Mouse (Mus musculus): ENCODE data around the gene Ttll5.

Gene Ttll5

GRCm38 (mm10) chr12:85824438-85825264 is at the start of gene Ttll5, which contains the start of gene Erg28:
Ttll5 (plus strand) TSS chr12:85824659.
Erg28 (minus strand) TSS chr12:85824550.
- peak; percentile 97 to 98 for DNase-seq

- DNase-seq = no peak
Observed at GRCm38 (mm10) chr12:85778962-85779361, 45.5 kb upstream of the Ttll5 start.

- DNase-seq = no peak
Observed at GRCm38 (mm10) chr12:85779707-85780106, 44.8 kb upstream of the Ttll5 start.

GRCm38 (mm10) chr12:85781606-85782005 is 42.9 kb upstream of the Ttll5 start:
- DNase-seq = no peak

- no peak for DNase-seq
Observed at GRCm38 (mm10) chr12:85784916-85785815, 39.3 kb upstream of the Ttll5 start.

- DNase-seq = peak; percentile 36 to 56
Observed at GRCm38 (mm10) chr12:85792158-85792557, 32.3 kb upstream of the Ttll5 start.

GRCm38 (mm10) chr12:85792821-85793346 is 31.6 kb upstream of the Ttll5 start:
- peak; percentile 84 to 89 for DNase-seq

GRCm38 (mm10) chr12:85794094-85794493 is 30.4 kb upstream of the Ttll5 start:
- DNase-seq = no peak

GRCm38 (mm10) chr12:85795551-85795950 is 28.9 kb upstream of the Ttll5 start:
- DNase-seq = peak; percentile 54 to 64

- DNase-seq = peak; percentile 53 to 79
Observed at GRCm38 (mm10) chr12:85800031-85800430, 24.4 kb upstream of the Ttll5 start.

- no peak for DNase-seq
Observed at GRCm38 (mm10) chr12:85809726-85810125, 14.7 kb upstream of the Ttll5 start.

- DNase-seq = no peak
Observed at GRCm38 (mm10) chr12:85810959-85811358, 13.5 kb upstream of the Ttll5 start.

- DNase-seq = no peak
Observed at GRCm38 (mm10) chr12:85811676-85812075, 12.8 kb upstream of the Ttll5 start.

- no peak for DNase-seq
Observed at GRCm38 (mm10) chr12:85813599-85813998, 10.9 kb upstream of the Ttll5 start.

- DNase-seq = peak; percentile 26 to 31
Observed at GRCm38 (mm10) chr12:85822051-85822450, 2.4 kb upstream of the Ttll5 start.

- peak in 1 of 2 experiments; percentile 27 for DNase-seq
Observed at GRCm38 (mm10) chr12:85825361-85825760, 902 bp downstream of the Ttll5 start.

- no peak for DNase-seq
Observed at GRCm38 (mm10) chr12:85825822-85826221, 1.4 kb downstream of the Ttll5 start.

GRCm38 (mm10) chr12:85828856-85829255 is 4.4 kb downstream of the Ttll5 start:
- DNase-seq = no peak

- DNase-seq = no peak
Observed at GRCm38 (mm10) chr12:85829866-85830265, 5.4 kb downstream of the Ttll5 start.

GRCm38 (mm10) chr12:85830691-85831090 is 6.2 kb downstream of the Ttll5 start:
- peak; percentile 62 to 66 for DNase-seq

- no peak for DNase-seq
Observed at GRCm38 (mm10) chr12:85834543-85834942, 10.1 kb downstream of the Ttll5 start.

GRCm38 (mm10) chr12:85837765-85838164 is 13.3 kb downstream of the Ttll5 start:
- no peak for DNase-seq

GRCm38 (mm10) chr12:85839371-85840000 is 15.0 kb downstream of the Ttll5 start:
- no peak for DNase-seq

Measured in cerebellum, postnatal 10 days (tissue).